Mouse (Mus musculus) heart, adult 2 months (tissue): ENCODE measurements around the gene Cdh16. TPM values are rescaled to one million over a fixed set of nuclear protein-coding genes. Genes with fewer than 3 reads are reported as not detected.

Experiments used
- DNase-seq, 2 experiments: peaks; one replicate each; pipeline ENCODE4 v3.0.0; 2021
- H3K27ac ChIP-seq: fragments of 200-600 bp; 2 replicates; pipeline ENCODE4 v1.8.1; 2022
- H3K27me3 ChIP-seq: fragments of 200-500 bp; 2 replicates; pipeline ENCODE4 v1.6.1; 2012; ENCODE audit warnings: mild to moderate bottlenecking, low read length, inconsistent platforms, mixed read lengths; ENCODE audit not compliant: control insufficient read depth, insufficient read depth
- H3K36me3 ChIP-seq: fragments of 200-500 bp; 2 replicates; pipeline ENCODE4 v1.6.1; 2012; ENCODE audit warnings: low read length, inconsistent platforms; ENCODE audit not compliant: control insufficient read depth, insufficient read depth
- H3K4me1 ChIP-seq: fragments of 200-500 bp; 2 replicates; pipeline ENCODE4 v1.6.1; 2011; ENCODE audit warnings: low read length; ENCODE audit not compliant: control insufficient read depth, insufficient read depth
- H3K4me3 ChIP-seq: fragments of 200-600 bp; 2 replicates; pipeline ENCODE4 v1.8.1; 2022
- H3K79me2 ChIP-seq: fragments of 200-500 bp; replicated peaks from 2 replicates; pipeline ENCODE4 v1.6.1; 2012; ENCODE audit warnings: mild to moderate bottlenecking, inconsistent platforms, low read length, moderate library complexity, mixed read lengths; ENCODE audit not compliant: control insufficient read depth, insufficient read depth
- H3K9ac ChIP-seq: fragments of 200-500 bp; 2 replicates; pipeline ENCODE4 v1.6.1; 2012; ENCODE audit warnings: low read depth, mild to moderate bottlenecking, control low read depth, inconsistent platforms, low read length, mixed read lengths
- CTCF ChIP-seq: fragments of 200-600 bp; IDR thresholded peaks from 2 replicates; pipeline ENCODE4 v1.8.1; 2022; ENCODE audit warnings: antibody characterized with exemption, mild to moderate bottlenecking, moderate library complexity
- EP300 ChIP-seq: fragments of 200-500 bp; IDR thresholded peaks from 2 replicates; pipeline ENCODE4 v1.6.1; 2011; ENCODE audit warnings: low read depth, low read length, control low read depth; ENCODE audit not compliant: insufficient read depth
- POLR2A ChIP-seq: fragments of 200-500 bp; IDR thresholded peaks from 2 replicates; pipeline ENCODE4 v1.6.1; 2011; ENCODE audit warnings: mild to moderate bottlenecking, low read depth, low read length, control low read depth; ENCODE audit not compliant: insufficient read depth
- WGBS: fragments of 180-500 bp; shearing (Covaris S2); methylation state at CpG from one replicate; pipeline ENCODE4 v1.1.7; 2018; 5-methylcytosine and 5-hydroxymethylcytosine counted together
- intact Hi-C: fragments of 180-260 bp; cut with DNase I; formaldehyde crosslinking; loops from one replicate; pipeline ENCODE4 v1.15.1; 2025
- polyA plus RNA-seq: library from polyadenylated mRNA; depleted of rRNA; stranded (reverse); fragments of >200 nt; gene quantifications from 2 replicates; pipeline ENCODE4 v1.2.3, GENCODE M21; 2012
- total RNA-seq, 2 experiments: library from RNA; stranded (reverse); gene quantifications; 2 replicates each; pipeline ENCODE4 v1.2.3; 2021

Gene Cdh16
- total and polyA plus RNA-seq, 3 experiments, result 3.3 to 7.1 (median 4.3) TPM

GRCm38 (mm10) chr8:104640831-104641370 is 16.7 kb upstream of the Cdh16 start:
- H3K27ac ChIP-seq, result peak overlapping the region; percentile 97
- intact Hi-C loops, result loop anchor here (1.0 to 5.0 kb wide), 2 partner anchors 11 to 109 kb away; partner anchors contain the start of genes Car7 and Nae1
- H3K9ac ChIP-seq, result peak overlapping the region; percentile 83

DNA sequence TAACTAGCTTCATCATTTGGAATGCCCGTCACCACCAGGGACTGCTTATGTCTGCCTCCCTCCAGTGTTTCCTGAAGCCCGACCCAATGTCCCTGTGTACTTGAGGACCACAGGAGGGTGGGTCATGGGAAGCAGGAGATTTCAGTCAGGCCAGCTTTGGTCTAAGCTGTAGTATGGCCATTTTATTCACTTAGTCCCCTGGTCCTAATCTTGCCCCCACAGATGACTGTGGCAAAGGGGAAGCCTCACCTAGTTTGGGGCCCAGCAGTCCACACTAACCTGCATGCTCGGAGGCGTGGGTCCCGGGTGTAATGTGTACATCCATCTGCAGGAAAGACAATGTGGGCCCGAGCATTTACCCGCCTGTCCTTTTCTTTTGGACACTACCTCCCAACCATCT is 16.0 kb upstream of the Cdh16 start:
- 68% methylated on average over 7 of the region's 7 CpGs for WGBS
- no peak overlapping the region for H3K4me3 ChIP-seq
- H3K27ac ChIP-seq, result no peak overlapping the region
- TF ChIP-seq EP300, result no peak
- TF ChIP-seq CTCF, result no peak
- TF ChIP-seq POLR2A, result no peak
- no peaks in the 10 kb centered on the region for H3K27me3 ChIP-seq
- no peak overlapping the region for H3K9ac ChIP-seq
- no peak for DNase-seq
- peaks cover 8% of the 10 kb centered on the region for H3K4me1 ChIP-seq
- H3K79me2 ChIP-seq, result no peaks in the 10 kb centered on the region
- intact Hi-C loops, result loop anchor here (5.0 kb wide), 1 partner anchor 108 kb away; the partner anchor contains the start of genes Car7 and Nae1
- H3K36me3 ChIP-seq, result peaks cover 2% of the 10 kb centered on the region; the same call in 1 of the 2 replicates

More at GRCm38 (mm10) chr8:104640831-104641370, 16.7 kb upstream of the Cdh16 start:
- no peak for DNase-seq
- H3K79me2 ChIP-seq, result no peaks in the 10 kb centered on the region
- H3K4me3 ChIP-seq, result peak overlapping the region; percentile 97
- H3K27me3 ChIP-seq, result no peaks in the 10 kb centered on the region
- TF ChIP-seq EP300, result no peak
- no peak for TF ChIP-seq CTCF
- no peak for TF ChIP-seq POLR2A
- H3K36me3 ChIP-seq, result no peaks in the 10 kb centered on the region
- peaks cover 8% of the 10 kb centered on the region for H3K4me1 ChIP-seq
- 6% methylated on average over 25 of the region's 25 CpGs for WGBS

DNA sequence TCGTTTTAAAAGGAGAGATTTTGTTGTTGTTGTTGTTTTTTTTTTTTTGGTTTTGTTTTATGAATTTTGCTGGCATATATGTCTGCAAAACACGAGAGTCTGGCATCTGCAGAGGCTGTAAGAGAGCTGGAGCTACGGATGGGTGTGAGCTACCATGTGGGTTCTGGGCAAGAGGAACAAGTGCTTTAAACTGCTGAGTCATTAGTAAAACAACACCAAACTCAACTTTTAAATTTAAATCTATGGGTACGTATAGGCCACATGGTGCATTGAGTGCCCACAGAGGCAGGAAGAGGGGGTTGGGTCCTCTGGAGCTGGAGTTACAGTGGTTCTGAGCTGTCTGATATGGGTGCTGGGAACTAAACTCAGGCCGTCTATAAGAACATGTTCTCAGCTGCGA is 13.8 kb upstream of the Cdh16 start:
- intact Hi-C loops, result no loop called here
- peaks cover 9% of the 10 kb centered on the region for H3K4me1 ChIP-seq
- WGBS, result 92% methylated on average over 6 of the region's 6 CpGs
- no peak overlapping the region for H3K27ac ChIP-seq
- no peak overlapping the region for H3K9ac ChIP-seq
- H3K27me3 ChIP-seq, result no peaks in the 10 kb centered on the region
- peak in 1 of 2 experiments; percentile 1 for DNase-seq
- no peaks in the 10 kb centered on the region for H3K79me2 ChIP-seq
- peaks cover 2% of the 10 kb centered on the region; the same call in 1 of the 2 replicates for H3K36me3 ChIP-seq
- H3K4me3 ChIP-seq, result no peak overlapping the region
- no peak for TF ChIP-seq EP300
- no peak for TF ChIP-seq POLR2A
- TF ChIP-seq CTCF, result no peak

DNA sequence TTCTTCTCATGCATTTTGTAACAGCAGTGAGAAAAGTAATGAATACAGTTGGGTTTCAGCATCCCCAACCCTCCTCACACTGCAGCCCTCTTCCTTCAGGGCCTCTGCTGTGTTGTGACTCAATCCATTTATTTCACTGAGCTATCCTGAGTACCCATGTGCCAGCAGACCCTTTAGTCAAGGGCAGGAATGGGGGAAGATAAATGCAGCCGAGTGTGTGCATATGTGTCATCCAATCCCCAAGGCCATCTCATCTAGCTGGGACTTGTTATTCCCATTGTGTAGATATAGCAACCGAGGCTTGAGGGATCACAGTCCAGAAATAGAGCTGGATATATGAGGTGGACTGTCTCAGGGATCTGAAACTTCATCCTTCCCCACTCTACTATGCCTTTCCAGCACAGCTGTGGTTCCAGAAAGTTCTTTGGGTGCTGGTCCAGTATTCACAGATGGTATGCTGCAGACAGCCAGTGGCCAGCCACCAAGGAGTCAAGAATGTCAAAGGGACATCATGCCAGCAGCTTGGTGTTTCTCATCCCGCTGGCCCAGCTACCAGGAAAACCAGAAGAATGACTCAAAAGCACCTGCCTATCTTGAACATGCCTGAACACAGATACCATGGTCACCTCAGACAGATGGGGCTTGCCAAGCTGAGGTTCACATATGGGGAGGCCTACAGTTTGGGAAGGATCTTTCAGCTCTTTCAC is 11.0 kb upstream of the Cdh16 start:
- intact Hi-C loops, result no loop called here
- TF ChIP-seq EP300 (no peak), CTCF (no peak), POLR2A (no peak)
- Histone ChIP-seq H3K4me3 (no peak overlapping the region), H3K4me1 (peaks cover 3% of the 10 kb centered on the region), H3K9ac (no peak overlapping the region), H3K36me3 (peaks cover 2% of the 10 kb centered on the region; the same call in 1 of the 2 replicates), H3K27me3 (no peaks in the 10 kb centered on the region), H3K79me2 (no peaks in the 10 kb centered on the region), H3K27ac (no peak overlapping the region; the same call in 1 of the 2 replicates)
- WGBS, result 65% methylated on average over 3 of the region's 3 CpGs
- peak; percentile 3 to 15 for DNase-seq

GRCm38 (mm10) chr8:104633156-104633744 is 9.1 kb upstream of the Cdh16 start:
- intact Hi-C loops, result no loop called here
- no peaks in the 10 kb centered on the region for H3K79me2 ChIP-seq
- H3K4me1 ChIP-seq, result peaks cover 8% of the 10 kb centered on the region
- H3K9ac ChIP-seq, result no peak overlapping the region
- 46% methylated on average over 9 of the region's 9 CpGs for WGBS
- no peak overlapping the region for H3K4me3 ChIP-seq
- TF ChIP-seq POLR2A (no peak), EP300 (0 out of 2 replicates have a peak, but pooled peaks have one; percentile 64), CTCF (no peak)
- peak; percentile 31 to 66 for DNase-seq
- H3K27me3 ChIP-seq, result no peaks in the 10 kb centered on the region
- H3K36me3 ChIP-seq, result peaks cover 7% of the 10 kb centered on the region
- peak overlapping the region; percentile 82 for H3K27ac ChIP-seq
